Mouse (Mus musculus) liver, embryonic 16.5 days (tissue): Measurements from ENCODE around the gene Spock2. TPM values are rescaled to one million over a fixed set of nuclear protein-coding genes. Genes with fewer than 3 reads are reported as not detected.
"Not testable (repeated sequence)": the region's sequence is repeated elsewhere in the genome, so short reads cannot be mapped to it uniquely, and the experiment has no call there.

Experiments used
- ATAC-seq: fragments of 200-750 bp; cut with Nextera tagmentation; 2 replicates; pipeline ENCODE4 v1.8.0; 2017; ENCODE audit warnings: low read depth, mild to moderate bottlenecking, moderate number of reproducible peaks, moderate library complexity
- H3K27ac ChIP-seq: fragments of 300-500 bp; sonication (generic); 2 replicates; pipeline ENCODE4 v1.5.1; 2014; ENCODE audit warnings: mild to moderate bottlenecking, low read length
- H3K27me3 ChIP-seq: fragments of 300-500 bp; sonication (generic); 2 replicates; pipeline ENCODE4 v1.6.1; 2014; ENCODE audit warnings: low read depth, low read length, mixed read lengths; ENCODE audit not compliant: control insufficient read depth, insufficient read depth
- H3K36me3 ChIP-seq: fragments of 300-500 bp; sonication (generic); 2 replicates; pipeline ENCODE4 v1.6.1; 2014; ENCODE audit warnings: mild to moderate bottlenecking; ENCODE audit not compliant: control insufficient read depth, insufficient read depth
- H3K4me1 ChIP-seq: fragments of 300-500 bp; sonication (generic); 2 replicates; pipeline ENCODE4 v1.6.1; 2014; ENCODE audit warnings: low read depth, low read length, mixed read lengths; ENCODE audit not compliant: control insufficient read depth
- H3K4me2 ChIP-seq: fragments of 300-500 bp; sonication (generic); 2 replicates; pipeline ENCODE4 v1.6.1; 2014; ENCODE audit warnings: low read depth, low read length, mixed read lengths
- H3K4me3 ChIP-seq: fragments of 300-500 bp; sonication (generic); 2 replicates; pipeline ENCODE4 v1.5.1; 2014; ENCODE audit warnings: low read depth, mild to moderate bottlenecking, low read length
- H3K9ac ChIP-seq: fragments of 300-500 bp; sonication (generic); 2 replicates; pipeline ENCODE4 v1.6.1; 2014; ENCODE audit warnings: low read depth, low read length
- H3K9me3 ChIP-seq: fragments of 300-500 bp; sonication (generic); replicated peaks from 2 replicates; pipeline ENCODE4 v1.6.1; 2016; ENCODE audit warnings: low read length; ENCODE audit not compliant: control insufficient read depth
- WGBS: fragments of 180-500 bp; shearing (Covaris S2); extraction: QIAGEN DNeasy Blood & Tissue Kit; methylation state at CpG from one replicate; pipeline ENCODE4 v1.1.7; 2014; ENCODE audit not compliant: insufficient replicate concordance; 5-methylcytosine and 5-hydroxymethylcytosine counted together
- polyA plus RNA-seq: library from polyadenylated mRNA; unstranded; fragments of >200 nt; fragmentation: Nextera tagmentation; extraction: Ambion mirVana; gene quantifications from 2 replicates; pipeline ENCODE4 v1.2.1, GENCODE M21; 2015

Spock2 gene
- polyA plus RNA-seq, 1 experiment from 2014 or later: 0.14 TPM

- Histone ChIP-seq H3K4me2 (no peak overlapping the region), H3K27ac (no peak overlapping the region), H3K36me3 (no peaks in the 10 kb centered on the region), H3K4me3 (no peak overlapping the region), H3K9me3 (no peaks in the 10 kb centered on the region), H3K27me3 (no peaks in the 10 kb centered on the region), H3K9ac (no peak overlapping the region), H3K4me1 (no peaks in the 10 kb centered on the region)
- ATAC-seq: no peak
- WGBS: 15% methylated on average over 2 of the region's 2 CpGs
Observed at GRCm38 (mm10) chr10:60168306-60168705, 62.3 kb downstream of the Spock2 start.

- WGBS: 47% methylated on average over 3 of the region's 3 CpGs
Observed at GRCm38 (mm10) chr10:60168960-60169359, 62.9 kb downstream of the Spock2 start.

GRCm38 (mm10) chr10:60170326-60171089 lies 64.5 kb downstream of the Spock2 start:
- H3K4me3 ChIP-seq: no peak overlapping the region
- WGBS: 61% methylated on average over 10 of the region's 10 CpGs
- no peak overlapping the region for H3K27ac ChIP-seq
- no peak overlapping the region for H3K9ac ChIP-seq
- H3K9me3 ChIP-seq: no peaks in the 10 kb centered on the region
- no peak overlapping the region for H3K4me2 ChIP-seq
- ATAC-seq: no peak
- no peaks in the 10 kb centered on the region for H3K36me3 ChIP-seq
- H3K4me1 ChIP-seq: no peaks in the 10 kb centered on the region
- no peaks in the 10 kb centered on the region for H3K27me3 ChIP-seq

More at GRCm38 (mm10) chr10:60168960-60169359, 62.9 kb downstream of the Spock2 start:
- no peak overlapping the region for H3K27ac ChIP-seq
- no peaks in the 10 kb centered on the region for H3K27me3 ChIP-seq
- no peaks in the 10 kb centered on the region for H3K4me1 ChIP-seq
- no peaks in the 10 kb centered on the region for H3K9me3 ChIP-seq
- no peak overlapping the region for H3K9ac ChIP-seq
- no peaks in the 10 kb centered on the region for H3K36me3 ChIP-seq
- no peak overlapping the region for H3K4me3 ChIP-seq
- no peak for ATAC-seq
- no peak overlapping the region for H3K4me2 ChIP-seq

- 71% methylated on average over 5 of the region's 5 CpGs for WGBS
- ATAC-seq: no peak
- H3K27me3 ChIP-seq: no peaks in the 10 kb centered on the region
- no peaks in the 10 kb centered on the region for H3K9me3 ChIP-seq
- H3K4me3 ChIP-seq: no peak overlapping the region
- H3K4me2 ChIP-seq: no peak overlapping the region
- H3K36me3 ChIP-seq: no peaks in the 10 kb centered on the region
- no peak overlapping the region for H3K9ac ChIP-seq
- H3K27ac ChIP-seq: no peak overlapping the region
- no peaks in the 10 kb centered on the region for H3K4me1 ChIP-seq
Observed at GRCm38 (mm10) chr10:60171368-60171767, 65.3 kb downstream of the Spock2 start.

- Histone ChIP-seq H3K27ac (no peak overlapping the region), H3K9ac (no peak overlapping the region), H3K4me1 (no peaks in the 10 kb centered on the region), H3K4me3 (no peak overlapping the region), H3K4me2 (no peak overlapping the region), H3K9me3 (no peaks in the 10 kb centered on the region), H3K27me3 (no peaks in the 10 kb centered on the region), H3K36me3 (no peaks in the 10 kb centered on the region)
- ATAC-seq: no peak
- WGBS: 60% methylated on average over 4 of the region's 4 CpGs
Observed at GRCm38 (mm10) chr10:60172306-60172705, 66.3 kb downstream of the Spock2 start.

GRCm38 (mm10) chr10:60173035-60173434 lies 67.0 kb downstream of the Spock2 start:
- no peak for ATAC-seq
- H3K4me2 ChIP-seq: no peak overlapping the region
- H3K27ac ChIP-seq: no peak overlapping the region
- H3K4me3 ChIP-seq: no peak overlapping the region
- no peaks in the 10 kb centered on the region for H3K36me3 ChIP-seq
- H3K27me3 ChIP-seq: no peaks in the 10 kb centered on the region
- H3K9me3 ChIP-seq: no peaks in the 10 kb centered on the region
- 73% methylated on average over 10 of the region's 10 CpGs for WGBS
- no peak overlapping the region for H3K9ac ChIP-seq
- no peaks in the 10 kb centered on the region for H3K4me1 ChIP-seq

- Histone ChIP-seq H3K27me3 (no peaks in the 10 kb centered on the region), H3K9ac (no peak overlapping the region), H3K4me2 (no peak overlapping the region), H3K36me3 (no peaks in the 10 kb centered on the region), H3K9me3 (no peaks in the 10 kb centered on the region), H3K27ac (no peak overlapping the region; the same call in 1 of the 2 replicates), H3K4me1 (no peaks in the 10 kb centered on the region), H3K4me3 (no peak overlapping the region)
- 33% methylated on average over 3 of the region's 3 CpGs for WGBS
- no peak for ATAC-seq
Observed at GRCm38 (mm10) chr10:60174506-60174905, 68.5 kb downstream of the Spock2 start.

GRCm38 (mm10) chr10:60175306-60175705 lies 69.3 kb downstream of the Spock2 start:
- H3K9me3 ChIP-seq, H3K36me3 ChIP-seq, H3K4me1 ChIP-seq, ATAC-seq, H3K4me2 ChIP-seq, H3K9ac ChIP-seq, H3K27ac ChIP-seq, H3K4me3 ChIP-seq, H3K27me3 ChIP-seq: not testable (repeated sequence)
- WGBS: 76% methylated on average over 9 of the region's 9 CpGs
